Mouse (Mus musculus): ENCODE results near the gene Scgb1a1.

Scgb1a1 gene

DNA sequence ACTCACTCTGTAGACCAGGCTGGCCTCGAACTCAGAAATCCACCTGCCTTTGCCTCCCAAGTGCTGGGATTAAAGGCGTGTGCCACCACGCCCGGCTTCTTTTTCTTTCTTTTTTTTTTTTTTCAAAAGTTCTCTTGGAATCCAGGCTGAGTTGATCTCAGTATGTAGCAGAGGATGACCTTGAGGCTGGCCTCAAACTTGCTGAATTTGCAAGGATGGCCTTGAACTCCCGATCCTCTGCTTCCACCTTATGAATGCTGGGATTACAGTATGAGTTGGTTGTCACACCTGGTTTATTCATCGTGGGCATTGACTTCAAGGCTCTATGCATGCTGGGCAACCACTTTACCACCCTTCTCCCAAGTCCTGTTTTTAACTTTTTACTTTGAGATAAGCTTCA lies 47.1 kb downstream of the Scgb1a1 start:
- no peak for DNase-seq

DNA sequence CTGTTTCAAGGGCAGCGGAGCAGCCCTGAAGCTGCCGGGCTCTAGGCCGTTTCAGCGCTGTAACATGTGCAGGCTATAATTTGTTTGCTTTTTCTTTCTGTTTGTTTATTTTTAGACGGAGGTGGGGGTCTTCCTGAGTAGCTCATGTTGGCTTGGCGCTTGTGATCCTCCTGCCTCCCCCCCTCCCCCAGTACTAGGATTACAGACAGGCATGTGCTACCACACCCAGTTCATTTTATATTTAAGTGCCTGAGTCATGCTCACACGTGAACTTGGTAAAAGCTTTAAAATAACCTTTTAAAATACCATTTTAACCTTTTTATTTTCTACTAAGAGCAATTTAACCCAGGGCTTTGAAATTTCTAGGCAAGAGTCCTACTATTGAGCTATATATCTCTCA lies 47.8 kb downstream of the Scgb1a1 start:
- DNase-seq, result no peak

DNA sequence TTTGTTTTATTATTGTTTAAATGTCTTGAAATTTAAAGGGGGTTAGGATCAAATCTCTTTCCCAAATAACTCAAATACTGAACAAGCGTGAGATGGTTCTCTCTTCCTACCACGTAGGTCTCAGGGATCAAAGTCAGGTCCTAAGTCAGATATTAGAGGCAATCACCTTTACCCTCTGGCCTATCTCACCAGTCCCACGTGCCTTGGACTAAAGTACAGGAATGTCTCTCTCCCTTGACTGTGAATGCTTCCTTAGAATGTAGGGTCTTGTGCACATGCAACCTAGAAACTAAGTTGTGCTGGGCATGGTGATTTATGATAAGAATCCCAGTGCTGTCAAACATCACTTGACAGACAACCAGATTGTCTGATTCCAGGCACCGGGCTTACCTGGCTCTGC lies 48.5 kb downstream of the Scgb1a1 start:
- no peak for DNase-seq

DNA sequence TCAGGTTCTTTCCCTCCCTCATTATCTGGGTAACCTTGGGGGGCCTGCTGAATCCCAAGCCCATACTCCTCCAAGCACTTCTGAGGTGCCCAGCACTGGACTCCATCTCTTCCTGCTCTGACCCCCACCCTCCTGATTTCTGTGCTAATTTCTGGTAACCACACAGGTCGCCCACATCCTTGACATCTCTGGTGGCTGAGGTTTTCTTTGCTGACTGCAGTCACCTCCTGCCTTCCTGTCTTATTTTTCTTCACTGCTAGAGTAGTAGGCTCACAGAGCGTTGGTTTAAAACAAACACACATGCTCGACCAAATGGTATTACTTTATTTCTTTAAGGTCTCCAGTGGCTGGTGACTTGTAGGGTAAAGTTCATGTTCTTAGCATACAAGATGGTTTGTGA lies 49.6 kb downstream of the Scgb1a1 start:
- DNase-seq, result no peak

DNA sequence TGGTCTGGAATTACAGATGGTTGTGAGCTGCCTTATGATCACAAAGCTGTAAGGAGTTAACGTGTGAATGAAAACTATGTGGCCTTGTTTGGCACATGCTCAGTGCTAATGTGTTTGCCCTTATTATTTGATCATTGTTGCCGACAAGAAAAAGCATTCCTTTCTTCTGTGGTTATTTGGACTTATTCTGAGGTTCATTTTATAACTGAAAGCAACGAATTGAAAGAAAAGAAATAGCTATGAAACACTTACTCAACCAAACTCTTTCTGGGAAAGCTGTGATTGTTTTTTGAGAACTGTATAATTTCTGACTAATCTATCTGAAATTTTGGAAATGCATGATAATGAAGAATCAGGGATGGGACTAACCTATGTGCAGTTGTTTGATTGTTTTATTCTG lies 52.7 kb downstream of the Scgb1a1 start:
- DNase-seq, result no peak

DNA sequence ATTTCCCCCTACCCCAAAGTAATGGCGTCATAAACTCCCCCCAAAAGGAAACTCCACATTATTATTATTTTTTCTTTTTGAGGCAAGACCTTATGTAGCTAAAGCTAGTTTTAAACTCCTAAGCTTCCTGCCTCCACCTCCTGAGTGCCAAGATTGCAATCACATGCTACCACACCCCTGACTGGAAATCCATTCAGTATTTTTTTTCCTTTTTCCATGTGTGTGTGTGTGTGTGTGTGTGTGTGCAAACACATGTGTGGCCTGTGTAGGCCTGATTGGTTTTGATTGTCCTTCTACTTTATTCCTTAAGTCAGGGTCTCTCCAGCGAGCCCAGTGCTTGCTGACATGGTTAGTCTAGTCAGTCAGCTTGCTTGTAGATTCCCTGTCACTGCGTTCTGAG lies 53.3 kb downstream of the Scgb1a1 start:
- DNase-seq, result no peak

Data from lung, adult 18-20 months (tissue).